Mouse (Mus musculus) naive thymus-derived CD4-positive, alpha-beta T cell, adult 2 months (primary cell): ENCODE data around the gene Gm29797.

Experiments used
- DNase-seq: peaks from one replicate; pipeline ENCODE4 v3.0.0-alpha.2; 2011; ENCODE audit warnings: low read depth

Gene Gm29797

GRCm38 (mm10) chr2:181656734-181657133, at the start of gene Gm29797:
Gene Gm29797 (plus strand): TSS chr2:181657034.
- no peak for DNase-seq

- DNase-seq, result no peak
Observed at GRCm38 (mm10) chr2:181618761-181619495, 37.9 kb upstream of the Gm29797 start.

GRCm38 (mm10) chr2:181623401-181623800, 33.4 kb upstream of the Gm29797 start:
- peak; percentile 30 for DNase-seq

GRCm38 (mm10) chr2:181628471-181628870, 28.4 kb upstream of the Gm29797 start:
- no peak for DNase-seq

GRCm38 (mm10) chr2:181632624-181633023, 24.2 kb upstream of the Gm29797 start:
- DNase-seq, result no peak

DNA sequence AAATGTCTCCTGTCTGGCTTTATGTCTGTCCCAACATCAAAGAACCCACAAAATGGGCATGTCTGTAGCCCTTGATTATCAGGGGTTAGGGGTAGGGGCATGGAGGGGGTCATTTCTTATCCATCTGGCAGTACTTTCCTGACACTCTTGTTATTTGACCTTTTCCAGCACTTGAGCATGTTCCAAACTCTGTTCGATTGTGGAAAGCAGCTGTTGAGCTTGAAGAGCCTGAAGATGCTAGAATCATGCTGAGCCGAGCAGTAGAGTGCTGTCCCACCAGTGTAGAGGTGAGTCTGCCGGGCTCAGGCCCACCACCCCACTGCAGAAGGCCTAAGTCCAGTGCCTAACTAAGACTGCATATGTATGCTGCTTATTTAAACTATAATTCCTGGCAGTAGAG, 21.0 kb upstream of the Gm29797 start:
- no peak for DNase-seq

DNA sequence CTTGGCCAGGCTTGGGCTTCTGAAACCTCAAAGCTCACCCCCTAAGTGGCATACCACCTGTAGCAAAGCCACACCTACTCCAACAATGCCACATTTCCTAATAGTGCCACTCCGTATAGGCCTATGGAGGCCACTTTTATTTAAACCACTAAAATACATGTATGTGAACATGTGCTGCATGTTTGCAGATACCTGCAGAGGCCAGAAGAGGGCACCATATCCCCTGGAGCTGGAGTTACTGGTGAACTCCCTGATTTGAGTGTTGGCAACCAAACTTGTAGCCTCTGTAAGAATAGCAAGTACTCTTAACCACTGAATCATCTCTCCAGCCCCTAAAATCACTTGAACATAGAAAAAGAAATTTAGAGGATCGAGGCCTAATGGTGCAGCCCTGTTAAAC, 12.5 kb upstream of the Gm29797 start:
- peak; percentile 68 for DNase-seq

DNA sequence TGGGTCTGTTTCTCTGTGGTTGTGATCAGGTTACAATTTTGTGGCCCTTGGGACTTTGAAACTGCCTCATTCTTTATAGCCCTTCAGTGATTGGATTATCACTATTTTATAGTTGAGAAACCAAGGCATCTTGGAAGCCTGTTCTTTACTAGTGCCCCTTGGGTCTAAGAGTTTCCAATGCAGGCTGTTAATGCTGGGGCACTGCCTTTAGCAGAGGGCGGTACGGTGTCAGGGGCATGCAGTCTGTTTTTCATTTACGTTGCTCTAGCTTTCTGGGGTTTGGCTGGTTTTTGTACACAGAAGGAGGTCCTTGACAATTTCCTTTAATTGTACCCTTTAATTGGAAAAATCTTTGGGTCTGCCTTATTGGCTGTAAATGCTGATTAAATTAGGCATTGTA, 11.2 kb upstream of the Gm29797 start:
- no peak for DNase-seq

DNA sequence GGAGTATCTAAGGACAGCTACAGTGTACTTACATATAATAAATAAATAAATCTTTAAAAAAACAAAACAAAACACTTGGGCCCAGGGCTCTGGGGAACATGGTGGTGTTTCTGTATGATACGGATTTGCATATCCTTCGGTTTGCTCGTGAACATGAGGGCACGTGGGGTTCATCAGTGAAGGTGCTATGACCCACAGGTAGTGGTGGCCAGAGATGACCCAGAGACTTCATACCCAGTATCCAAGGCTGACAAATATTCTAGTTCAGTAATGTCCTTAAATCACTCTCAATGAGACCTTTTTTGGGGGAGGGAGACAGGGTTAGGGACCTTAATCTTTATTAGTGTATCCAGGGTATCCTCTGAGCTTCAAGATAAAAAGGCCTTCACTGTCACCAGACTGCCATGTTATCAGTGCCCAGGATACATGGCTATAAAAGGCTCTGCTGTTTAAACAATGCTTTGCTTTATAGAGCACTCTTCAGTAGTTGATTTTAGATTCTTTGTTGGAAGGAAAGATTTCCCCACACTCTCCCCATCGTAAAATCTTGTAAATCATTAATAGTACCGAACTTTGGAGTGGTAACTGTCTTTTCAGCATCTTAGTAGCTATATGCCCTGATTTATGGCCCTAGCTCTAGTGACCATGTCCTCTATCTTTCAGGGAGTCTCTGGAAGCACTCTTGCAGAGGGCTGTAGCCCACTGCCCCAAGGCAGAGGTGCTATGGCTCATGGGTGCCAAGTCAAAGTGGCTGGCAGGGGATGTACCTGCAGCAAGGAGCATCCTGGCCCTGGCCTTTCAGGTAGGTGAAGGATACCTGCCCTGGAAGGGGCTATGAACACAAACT, 10.0 kb upstream of the Gm29797 start:
- DNase-seq, result no peak

DNA sequence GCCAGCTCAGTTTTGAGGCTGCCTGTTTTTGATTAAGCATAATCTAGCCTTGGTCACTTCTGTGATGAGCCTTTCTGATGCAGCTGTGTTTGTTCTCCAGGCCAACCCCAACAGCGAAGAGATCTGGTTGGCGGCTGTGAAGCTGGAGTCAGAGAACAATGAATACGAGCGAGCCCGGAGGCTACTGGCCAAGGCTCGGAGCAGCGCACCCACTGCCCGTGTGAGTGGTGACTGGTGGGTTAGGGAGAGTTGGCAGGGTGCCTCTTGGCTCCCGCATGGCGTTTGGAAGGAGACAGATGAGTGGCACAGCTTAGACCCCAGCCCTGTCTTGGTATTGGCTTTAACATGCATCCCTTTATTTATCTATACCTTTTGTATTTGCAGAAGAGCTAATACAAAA, 7.9 kb upstream of the Gm29797 start:
- no peak for DNase-seq

GRCm38 (mm10) chr2:181653065-181653464, 3.8 kb upstream of the Gm29797 start:
- DNase-seq, result no peak

GRCm38 (mm10) chr2:181653523-181653922, 3.3 kb upstream of the Gm29797 start:
- no peak for DNase-seq

DNA sequence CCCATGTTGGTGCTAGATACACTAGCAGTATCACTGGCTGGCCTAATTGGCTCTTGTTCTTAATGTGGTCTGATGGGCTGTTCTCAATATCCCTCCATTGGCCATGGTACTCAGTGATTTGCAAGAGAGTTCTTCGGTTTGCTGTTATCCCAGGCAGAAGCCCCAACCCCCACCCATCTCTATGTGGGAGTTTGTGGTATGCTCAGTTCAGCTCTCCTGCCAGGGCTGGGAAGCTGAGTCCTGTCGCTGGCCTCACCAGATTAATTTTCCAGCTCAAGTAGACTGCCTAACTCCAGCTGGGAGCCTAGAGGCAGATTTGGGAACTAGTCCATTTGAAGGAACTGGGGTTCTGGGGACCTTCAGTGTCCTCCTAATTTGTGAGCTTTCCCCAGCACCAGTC, 607 bp downstream of the Gm29797 start:
- DNase-seq, result no peak

GRCm38 (mm10) chr2:181658528-181658927, 1.7 kb downstream of the Gm29797 start:
- no peak for DNase-seq

- DNase-seq, result peak; percentile 73
Observed at GRCm38 (mm10) chr2:181658930-181659555, 2.2 kb downstream of the Gm29797 start.

- DNase-seq, result peak; percentile 88
Observed at GRCm38 (mm10) chr2:181659609-181660055, 2.8 kb downstream of the Gm29797 start.

DNA sequence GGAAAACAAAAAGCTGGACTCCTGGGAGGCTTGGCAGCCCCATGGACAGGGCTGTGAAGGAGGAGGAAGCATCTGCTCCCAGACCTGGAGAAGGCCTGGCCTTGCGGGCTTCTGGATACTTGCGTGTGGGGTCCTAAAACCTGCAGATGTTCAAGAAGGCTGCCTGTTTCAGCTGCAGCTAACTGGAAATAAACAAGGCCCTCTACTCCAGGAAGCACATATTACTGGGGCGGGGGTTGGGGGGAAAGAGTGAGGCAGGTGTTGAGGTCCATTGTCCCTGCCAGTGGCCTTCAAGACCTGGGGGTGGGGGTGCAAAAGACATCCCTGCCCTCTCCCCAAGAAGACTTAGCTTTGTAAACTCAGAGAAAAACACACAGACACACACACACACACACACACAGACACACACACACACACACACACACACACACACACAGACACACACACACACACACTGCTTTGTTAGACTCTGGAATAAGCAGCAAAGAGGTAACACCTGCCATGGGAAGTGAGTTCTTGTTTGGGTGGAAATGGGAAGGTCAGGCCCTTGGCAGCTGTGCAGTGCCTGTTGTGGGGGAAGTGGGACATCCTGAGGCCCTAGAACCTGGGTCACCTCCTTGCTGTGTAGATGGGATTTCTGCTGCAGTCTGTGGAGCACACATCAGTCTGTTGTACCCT, 5.9 kb downstream of the Gm29797 start:
- DNase-seq, result no peak

DNA sequence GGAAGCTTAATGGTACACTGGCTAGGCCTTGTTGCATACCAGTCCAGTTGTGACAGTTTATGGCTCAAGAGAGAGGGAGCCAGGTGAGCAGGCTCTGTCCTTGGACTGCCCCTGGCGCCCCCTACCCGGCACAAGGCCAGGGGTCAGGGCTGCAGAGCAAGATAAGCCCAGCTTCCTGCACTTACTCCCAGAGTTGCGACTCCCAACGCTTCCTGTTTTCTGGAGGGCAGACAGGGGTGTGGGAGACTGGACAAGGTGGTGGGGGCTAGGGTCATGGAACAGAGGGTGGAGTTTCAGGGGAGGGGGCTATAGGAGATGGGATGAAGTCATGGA, 6.4 kb downstream of the Gm29797 start:
- no peak for DNase-seq

DNA sequence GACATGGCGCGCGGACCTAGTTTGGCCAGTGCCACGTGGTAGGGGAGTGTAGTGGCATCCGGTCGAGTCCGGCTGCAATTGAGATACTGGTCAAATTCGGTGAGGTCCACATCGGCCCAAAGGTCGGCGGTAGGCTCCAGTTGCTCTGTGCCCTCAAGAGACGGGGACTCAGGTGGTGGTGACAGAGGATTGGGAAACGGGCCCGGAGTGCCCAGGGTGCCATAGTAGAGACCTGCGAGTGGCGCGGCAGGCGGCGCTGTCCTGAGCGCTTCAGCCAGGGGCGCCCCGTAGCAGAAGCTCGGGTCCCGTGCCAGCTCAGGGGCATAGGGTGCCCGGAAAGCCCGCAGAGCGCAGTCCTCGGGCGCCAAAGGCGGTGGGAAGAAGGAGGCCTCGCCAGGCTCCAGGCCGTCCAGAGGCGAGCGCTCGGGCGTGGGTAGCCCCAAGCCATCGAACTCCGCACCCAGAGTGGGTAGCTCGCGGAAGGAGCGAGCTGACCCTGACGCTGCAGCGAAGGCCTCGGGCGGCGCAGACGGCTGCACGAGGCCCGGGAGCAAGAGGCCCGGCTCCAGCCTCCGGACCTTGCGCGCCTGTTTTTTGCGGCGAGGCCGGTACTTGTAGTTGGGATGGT, 13.6 kb downstream of the Gm29797 start:
- no peak for DNase-seq

DNA sequence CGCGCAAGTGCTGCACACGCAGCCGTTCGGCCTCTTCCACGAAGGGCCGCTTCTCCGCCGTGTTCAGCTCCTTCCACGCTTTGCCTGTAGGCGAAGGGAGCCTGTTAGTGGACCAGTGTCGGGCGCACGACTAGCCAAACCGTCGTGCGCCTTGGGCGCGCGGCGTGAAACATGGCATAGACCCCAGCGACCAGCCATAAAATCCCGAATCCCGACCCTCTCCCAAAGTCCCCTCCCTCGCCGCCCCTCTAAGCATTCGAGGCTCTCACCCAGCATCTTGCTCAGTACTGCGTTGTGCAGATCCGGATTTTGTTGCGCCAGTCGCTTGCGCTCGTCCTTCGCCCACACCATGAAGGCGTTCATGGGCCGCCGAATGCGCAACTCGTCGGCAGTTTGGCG, 14.1 kb downstream of the Gm29797 start:
- no peak for DNase-seq

- no peak for DNase-seq
Observed at GRCm38 (mm10) chr2:181671326-181671725, 14.5 kb downstream of the Gm29797 start, which contains the start of gene Sox18. Gene Sox18 (minus strand): TSS chr2:181671640.

- no peak for DNase-seq
Observed at GRCm38 (mm10) chr2:181671984-181672383, 15.2 kb downstream of the Gm29797 start.
